Mouse (Mus musculus) heart, postnatal 10 days (tissue): ENCODE measurements at regions not wholly inside any gene's neighbourhood (a gene's known extent, or its start where the extent isn't known, plus 50 kb on each side); places are given as distances from the start of the nearest gene placed in this dataset.
A peak's percentile ranks its signal among the peaks of the same experiment; 100 is the strongest.

Experiments used
- DNase-seq, 2 experiments: peaks; one replicate each; pipeline ENCODE4 v3.0.0; 2021
- intact Hi-C: fragments of 180-260 bp; cut with DNase I; formaldehyde crosslinking; loops from one replicate; pipeline ENCODE4 v1.15.1; 2025

GRCm38 (mm10) chr16:13025393-13025792, 84.1 kb upstream of the Ercc4 start:
- intact Hi-C loops: no loop called here
- peak in 1 of 2 experiments; percentile 4 for DNase-seq

- intact Hi-C loops: no loop called here
- no peak for DNase-seq
Measured at GRCm38 (mm10) chr16:13034136-13034535, 75.3 kb upstream of the Ercc4 start.

GRCm38 (mm10) chr16:13036596-13036995, 72.9 kb upstream of the Ercc4 start:
- intact Hi-C loops: no loop called here
- DNase-seq: no peak

- intact Hi-C loops: no loop called here
- DNase-seq: peak; percentile 12 to 20
Measured at GRCm38 (mm10) chr16:13040312-13041100, 69.0 kb upstream of the Ercc4 start.

GRCm38 (mm10) chr16:13041356-13041755, 68.1 kb upstream of the Ercc4 start:
- no peak for DNase-seq
- intact Hi-C loops: no loop called here

GRCm38 (mm10) chr16:13045079-13045590, 64.3 kb upstream of the Ercc4 start:
- intact Hi-C loops: no loop called here
- DNase-seq: no peak

- DNase-seq: no peak
Measured at GRCm38 (mm10) chr16:13046366-13047120, 62.9 kb upstream of the Ercc4 start.

GRCm38 (mm10) chr16:13049321-13049720, 60.2 kb upstream of the Ercc4 start:
- intact Hi-C loops: no loop called here

More at GRCm38 (mm10) chr16:13046366-13047120, 62.9 kb upstream of the Ercc4 start:
- intact Hi-C loops: no loop called here

GRCm38 (mm10) chr16:13050225-13050892, 59.1 kb upstream of the Ercc4 start:
- intact Hi-C loops: no loop called here
- DNase-seq: no peak

More at GRCm38 (mm10) chr16:13049321-13049720, 60.2 kb upstream of the Ercc4 start:
- DNase-seq: no peak

- intact Hi-C loops: no loop called here
- no peak for DNase-seq
Measured at GRCm38 (mm10) chr16:13054956-13055355, 54.5 kb upstream of the Ercc4 start.
